Mouse (Mus musculus): ENCODE data around the gene Olfr430.

DNA sequence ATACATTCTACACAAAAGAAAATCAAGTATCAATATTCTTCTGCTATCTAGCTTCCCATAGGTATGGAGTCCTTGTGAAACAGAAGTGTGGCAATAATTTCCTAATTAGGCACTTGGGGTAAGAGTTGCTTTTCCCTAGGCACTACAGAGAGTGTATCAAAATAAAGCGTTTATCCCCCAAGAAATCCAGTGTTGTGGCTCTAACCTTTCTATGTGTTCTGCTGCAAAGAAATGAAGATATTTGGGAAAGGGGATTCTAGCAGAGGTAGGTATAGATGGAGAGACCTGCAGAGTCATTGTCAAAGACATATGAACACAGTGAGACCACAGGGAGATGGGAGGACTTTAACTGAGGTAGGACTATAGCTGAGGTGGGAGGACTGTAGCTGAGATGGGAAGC is 30.2 kb downstream of the Olfr430 start, which contains the start of gene Olfr427:
- TF ChIP-seq CTCF (IDR thresholded peaks at IDR 0.05; ENCODE audit: low read depth) = no peak
- no peak for TF ChIP-seq EP300 (IDR thresholded peaks at IDR 0.05; ENCODE audit: low read depth)

Measured in liver, postnatal 0 days (tissue).